Mouse (Mus musculus): ENCODE results near the gene Erbin.

- TF ChIP-seq CTCF (IDR thresholded peaks at IDR 0.05; ENCODE audit: control insufficient read depth, insufficient read depth, insufficient replicate concordance, low read depth, low read length) (no peak), POLR2A (IDR thresholded peaks at IDR 0.05; ENCODE audit: control insufficient read depth, low read depth, low read length) (no peak)
Measured at GRCm38 (mm10) chr13:103966696-103967215, 46.4 kb upstream of the Erbin start.

All from testis, adult 2 months (tissue).